Mouse (Mus musculus) testis, adult 2 months (tissue): ENCODE results near the gene Pon2. TPM values are rescaled to one million over a fixed set of nuclear protein-coding genes. Genes with fewer than 3 reads are reported as not detected.

Experiments
- H3K27ac ChIP-seq: fragments of 200-500 bp; 2 replicates; pipeline ENCODE4 v1.5.1; 2012; ENCODE audit warnings: low read depth, low read length; ENCODE audit not compliant: control insufficient read depth, insufficient read depth
- H3K27me3 ChIP-seq: fragments of 200-500 bp; 2 replicates; pipeline ENCODE4 v1.6.1; 2012; ENCODE audit warnings: mild to moderate bottlenecking, low read length, moderate library complexity; ENCODE audit not compliant: control insufficient read depth, insufficient read depth
- H3K36me3 ChIP-seq: fragments of 200-500 bp; 2 replicates; pipeline ENCODE4 v1.6.1; 2012; ENCODE audit warnings: mild to moderate bottlenecking, low read length; ENCODE audit not compliant: control insufficient read depth, insufficient read depth
- H3K4me1 ChIP-seq: fragments of 200-500 bp; 2 replicates; pipeline ENCODE4 v1.6.1; 2012; ENCODE audit warnings: low read length; ENCODE audit not compliant: control insufficient read depth, insufficient read depth
- H3K4me3 ChIP-seq: fragments of 200-500 bp; 2 replicates; pipeline ENCODE4 v1.5.1; 2012; ENCODE audit warnings: low read depth, mild to moderate bottlenecking, low read length, moderate library complexity, mixed read lengths; ENCODE audit not compliant: control insufficient read depth
- CTCF ChIP-seq: fragments of 200-500 bp; IDR thresholded peaks from 2 replicates; pipeline ENCODE4 v1.5.1; 2012; ENCODE audit warnings: low read depth, mild to moderate bottlenecking, inconsistent platforms, low read length, moderate library complexity; ENCODE audit not compliant: control insufficient read depth, insufficient read depth, insufficient replicate concordance
- POLR2A ChIP-seq: fragments of 200-500 bp; IDR thresholded peaks from 2 replicates; pipeline ENCODE4 v1.6.1; 2012; ENCODE audit warnings: low read depth, mild to moderate bottlenecking, inconsistent platforms, low read length, moderate library complexity; ENCODE audit not compliant: control insufficient read depth
- polyA plus RNA-seq: library from polyadenylated mRNA; depleted of rRNA; stranded (reverse); fragments of >200 nt; gene quantifications from 2 replicates; pipeline ENCODE4 v1.2.3, GENCODE M21; 2012

Pon2 gene
- polyA plus RNA-seq, 1 experiment = 27.9 TPM

DNA sequence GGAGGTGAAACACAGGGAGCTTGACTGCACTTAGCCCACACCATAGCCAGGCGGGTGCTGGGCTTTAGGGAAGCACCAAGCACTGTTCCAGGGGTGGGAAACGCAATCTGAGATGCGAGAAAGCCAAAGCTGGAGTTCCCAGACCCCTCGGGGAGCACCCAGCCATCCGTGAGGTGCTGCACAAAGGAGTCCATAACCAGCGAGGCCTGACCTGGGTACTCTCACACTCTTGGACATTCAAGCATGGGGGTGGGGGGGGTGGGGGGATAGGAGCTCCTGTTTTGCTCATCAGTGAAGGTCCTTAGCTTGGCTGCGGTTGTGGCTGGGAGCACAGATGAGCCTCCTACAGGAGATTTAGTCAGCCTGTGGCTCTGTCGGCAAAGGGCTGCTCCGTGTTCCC, 18.4 kb upstream of the Pon2 start:
- H3K27me3 ChIP-seq = no peaks in the 10 kb centered on the region
- no peaks in the 10 kb centered on the region for H3K4me1 ChIP-seq
- no peak for TF ChIP-seq POLR2A
- TF ChIP-seq CTCF = no peak
- no peaks in the 10 kb centered on the region for H3K36me3 ChIP-seq
- H3K27ac ChIP-seq = no peak overlapping the region
- H3K4me3 ChIP-seq = no peak overlapping the region

DNA sequence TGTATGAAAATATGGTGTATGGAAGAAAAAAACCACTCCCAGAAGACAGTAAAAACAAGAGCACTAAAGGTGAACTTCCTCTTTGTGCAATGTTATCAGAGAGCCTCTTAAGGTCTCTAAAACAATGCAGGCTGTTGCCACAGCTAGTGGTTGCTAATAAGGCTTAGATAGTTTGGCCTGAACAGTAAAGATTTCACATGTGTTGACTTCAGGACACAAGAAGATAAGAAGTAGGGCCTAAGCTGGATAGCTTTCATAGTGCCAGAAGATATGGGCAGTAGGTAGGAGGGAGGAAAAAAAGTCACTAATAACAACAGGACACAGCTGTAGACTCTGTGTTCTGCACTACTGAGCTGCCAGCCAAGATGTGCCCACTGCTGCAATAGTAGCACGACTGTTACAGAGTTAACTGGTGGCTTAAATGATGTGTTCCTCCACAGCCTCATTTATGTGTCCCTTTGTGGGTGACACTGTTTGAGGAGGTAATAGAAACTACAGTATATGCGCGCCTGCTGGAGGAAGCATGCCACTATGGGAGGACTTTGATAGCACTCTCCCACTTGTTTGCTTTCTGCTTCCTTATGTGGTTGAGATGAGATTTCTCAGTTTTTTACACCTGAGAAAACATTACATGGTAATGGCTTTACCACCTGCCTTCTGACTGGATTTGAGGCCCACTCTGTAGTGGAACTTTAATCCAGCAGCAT, 17.0 kb upstream of the Pon2 start:
- Histone ChIP-seq H3K27ac (no peak overlapping the region), H3K27me3 (no peaks in the 10 kb centered on the region), H3K4me1 (no peaks in the 10 kb centered on the region), H3K4me3 (no peak overlapping the region), H3K36me3 (no peaks in the 10 kb centered on the region)
- no peak for TF ChIP-seq POLR2A
- no peak for TF ChIP-seq CTCF

DNA sequence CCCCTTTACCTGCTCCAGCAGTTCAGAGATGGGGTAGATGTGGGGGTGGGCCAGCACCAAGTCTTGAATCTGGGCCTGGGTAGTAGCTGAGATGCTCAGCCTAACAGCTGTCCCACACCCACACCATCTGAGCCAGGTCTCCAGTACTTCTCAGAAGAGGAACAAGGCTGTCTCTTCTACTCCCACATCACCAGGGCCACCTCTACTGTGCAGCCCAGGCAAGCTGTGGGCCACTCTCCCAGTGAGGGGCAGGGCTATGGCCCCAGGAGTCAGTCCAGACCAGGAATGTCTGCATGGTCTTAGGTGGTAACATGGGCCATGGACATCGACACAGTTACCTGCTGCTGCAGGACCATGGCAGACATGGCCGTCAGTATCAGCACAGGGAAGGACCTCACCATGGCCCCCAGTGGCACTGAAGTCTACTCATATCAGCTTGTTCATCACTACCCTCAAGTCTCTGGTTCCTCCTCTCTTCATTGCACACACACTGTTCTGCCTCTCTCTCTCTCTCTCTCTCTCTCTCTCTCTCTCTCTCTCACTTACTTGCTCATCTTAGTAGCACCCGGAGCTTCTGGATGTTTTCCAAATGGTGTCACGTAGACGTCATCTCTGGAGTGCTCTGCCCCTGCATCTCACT, 15.8 kb upstream of the Pon2 start:
- no peak for TF ChIP-seq POLR2A
- no peak for TF ChIP-seq CTCF
- H3K36me3 ChIP-seq = no peaks in the 10 kb centered on the region
- no peaks in the 10 kb centered on the region for H3K4me1 ChIP-seq
- no peak overlapping the region for H3K27ac ChIP-seq
- H3K27me3 ChIP-seq = no peaks in the 10 kb centered on the region
- no peak overlapping the region for H3K4me3 ChIP-seq

DNA sequence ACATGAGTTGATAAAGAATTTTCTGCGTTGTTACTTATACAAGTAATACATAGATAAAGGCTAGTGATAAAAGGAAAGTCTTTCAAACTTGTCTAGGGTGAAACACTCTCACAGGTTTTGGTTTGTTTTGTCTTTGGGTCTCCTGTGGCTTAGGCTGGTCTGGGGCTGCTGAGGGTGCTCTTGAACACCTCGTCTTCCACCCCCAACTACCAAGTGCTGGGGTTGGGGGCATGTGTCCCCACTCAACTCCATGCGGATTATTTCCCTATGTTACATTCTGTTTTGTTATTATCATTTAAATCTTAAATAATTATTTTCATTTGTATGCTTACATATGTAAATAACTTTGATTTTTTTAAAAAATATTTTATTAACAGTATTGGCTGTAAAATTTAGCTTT, 12.2 kb upstream of the Pon2 start:
- H3K4me3 ChIP-seq = no peak overlapping the region
- H3K27ac ChIP-seq = no peak overlapping the region
- TF ChIP-seq POLR2A = no peak
- TF ChIP-seq CTCF = no peak
- no peaks in the 10 kb centered on the region for H3K4me1 ChIP-seq
- no peaks in the 10 kb centered on the region for H3K27me3 ChIP-seq
- H3K36me3 ChIP-seq = no peaks in the 10 kb centered on the region

DNA sequence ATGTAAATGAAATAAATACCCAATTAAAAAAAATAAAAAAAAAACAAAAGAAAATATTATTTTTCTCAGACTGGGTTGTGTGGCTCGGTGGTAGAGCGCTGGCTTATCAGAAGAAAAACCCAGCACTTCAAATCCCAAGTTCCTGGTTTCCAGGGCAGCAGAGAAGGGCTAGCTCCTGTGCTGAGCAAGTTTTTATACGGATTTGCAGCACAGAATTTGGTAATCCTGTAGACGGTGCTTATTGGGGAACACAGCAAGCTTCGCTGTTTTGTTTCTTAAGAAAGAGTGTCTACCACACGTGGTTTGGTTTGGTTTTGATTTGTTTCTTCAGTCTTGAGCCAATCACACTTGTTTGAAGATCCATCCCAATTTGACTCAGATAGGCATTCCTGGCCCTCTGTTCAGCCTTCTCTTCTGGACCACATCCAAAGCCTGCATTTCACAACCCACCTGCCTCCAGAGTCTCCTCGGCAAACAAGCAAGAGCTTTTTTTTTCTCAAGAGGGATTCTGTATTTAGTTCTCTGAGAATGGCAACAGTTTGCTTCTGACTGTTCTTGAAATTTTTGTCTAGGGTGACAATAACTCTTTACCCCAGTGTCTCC, 11.4 kb upstream of the Pon2 start:
- no peaks in the 10 kb centered on the region for H3K36me3 ChIP-seq
- H3K4me1 ChIP-seq = no peaks in the 10 kb centered on the region
- TF ChIP-seq CTCF (no peak), POLR2A (no peak)
- no peak overlapping the region for H3K4me3 ChIP-seq
- no peak overlapping the region for H3K27ac ChIP-seq
- no peaks in the 10 kb centered on the region for H3K27me3 ChIP-seq

GRCm38 (mm10) chr6:5305926-5306325, 7.7 kb upstream of the Pon2 start:
- no peaks in the 10 kb centered on the region for H3K36me3 ChIP-seq
- H3K4me3 ChIP-seq = no peak overlapping the region
- no peak overlapping the region for H3K27ac ChIP-seq
- TF ChIP-seq POLR2A = no peak
- H3K27me3 ChIP-seq = no peaks in the 10 kb centered on the region
- H3K4me1 ChIP-seq = no peaks in the 10 kb centered on the region

DNA sequence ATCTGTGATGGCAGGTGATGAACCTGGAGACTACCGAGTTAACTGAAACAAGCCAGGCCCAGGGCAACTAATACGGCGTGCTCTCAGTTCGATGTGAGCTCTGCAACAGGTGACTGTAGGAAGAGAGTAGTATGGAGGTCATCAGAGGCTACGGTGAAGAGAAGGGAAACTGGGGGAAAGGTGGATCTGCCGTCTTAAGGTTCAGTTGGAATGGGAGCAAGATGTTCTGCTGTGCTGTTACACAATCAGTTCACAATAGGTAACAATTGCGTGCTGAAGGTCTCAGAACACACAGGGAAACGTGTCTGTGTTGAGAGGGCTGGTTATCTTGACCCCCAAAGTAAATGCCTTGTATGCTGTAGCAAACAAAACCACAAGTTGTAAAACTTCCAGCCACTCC, 6.7 kb upstream of the Pon2 start:
- TF ChIP-seq CTCF (no peak), POLR2A (no peak)
- Histone ChIP-seq H3K27me3 (no peaks in the 10 kb centered on the region), H3K4me1 (no peaks in the 10 kb centered on the region), H3K27ac (no peak overlapping the region), H3K36me3 (no peaks in the 10 kb centered on the region), H3K4me3 (no peak overlapping the region)
